18 mouse cellular contexts compared by ENCODE assay signal in genomic region chr13:102837427-102837826, GRCm38 (mm10).
"Had no signal": no experiment of that assay in that cellular context is flagged by ENCODE, and none has a peak within 500 bp of the region (broad histone marks: within the 10 kb centered on the region; RNA-seq: fewer than 3 reads in every experiment).

No protein-coding gene starts in this region.

- H3K27me3 ChIP-seq: intestine, embryonic 15.5 days; liver, embryonic 13.5 days; megakaryocyte, embryonic 14.5 days; midbrain, embryonic 15.5 days; neural tube, embryonic 12.5 days; neural tube, embryonic 15.5 days had no signal

- H3K9me3 ChIP-seq: intestine, embryonic 15.5 days; liver, embryonic 13.5 days; megakaryocyte, embryonic 14.5 days; midbrain, embryonic 15.5 days; neural tube, embryonic 12.5 days; neural tube, embryonic 15.5 days had no signal

- ATAC-seq: intestine, embryonic 15.5 days; lung, postnatal 0 days; midbrain, embryonic 15.5 days had no signal

- DNase-seq: kidney, adult 18-20 months; kidney, adult 9 months; kidney, postnatal 14 days; kidney, postnatal 4 days; layer of hippocampus, adult 9-11 months; layer of hippocampus, postnatal 36 days; liver, embryonic 13.5 days; lung, adult 2 months; thymus, adult 2 months; thymus, postnatal 14 days had no signal

- H3K4me2 ChIP-seq: intestine, embryonic 15.5 days; liver, embryonic 13.5 days; midbrain, embryonic 11.5 days; midbrain, embryonic 15.5 days; neural tube, embryonic 12.5 days; neural tube, embryonic 15.5 days had no signal

- H3K4me1 ChIP-seq: liver, embryonic 13.5 days had no signal

- H3K27ac ChIP-seq: intestine, embryonic 15.5 days; left cerebral cortex, adult 2 months; liver, embryonic 13.5 days; midbrain, embryonic 15.5 days; neural tube, embryonic 12.5 days; neural tube, embryonic 15.5 days had no signal

- H3K9ac ChIP-seq: intestine, embryonic 15.5 days; liver, embryonic 13.5 days; midbrain, embryonic 15.5 days; neural tube, embryonic 12.5 days; neural tube, embryonic 15.5 days had no signal

- H3K36me3 ChIP-seq: intestine, embryonic 15.5 days; liver, embryonic 13.5 days; midbrain, embryonic 15.5 days; neural tube, embryonic 12.5 days; neural tube, embryonic 15.5 days had no signal

- H3K4me3 ChIP-seq: intestine, embryonic 15.5 days; left cerebral cortex, adult 2 months; liver, embryonic 13.5 days; megakaryocyte, embryonic 14.5 days; midbrain, embryonic 15.5 days; neural tube, embryonic 12.5 days; neural tube, embryonic 15.5 days had no signal
